Mouse (Mus musculus) heart, postnatal 4 days (tissue): Measurements from ENCODE around the gene Armcx6. TPM values are rescaled to one million over a fixed set of nuclear protein-coding genes. Genes with fewer than 3 reads are reported as not detected.
"Not testable (repeated sequence)": the region's sequence is repeated elsewhere in the genome, so short reads cannot be mapped to it uniquely, and the experiment has no call there.

Source experiments
- DNase-seq: peaks from one replicate; pipeline ENCODE4 v3.0.0; 2021
- microRNA-seq, 2 experiments: library from miRNA; unstranded; fragments of <30 nt; microRNA quantifications; one replicate each; pipeline ENCODE4 v1.2.0; 2021 to 2022
- total RNA-seq, 2 experiments: library from RNA; stranded (reverse); gene quantifications; 2 replicates each; pipeline ENCODE4 v1.2.3; 2021

Armcx6 gene
- 10 to 100 TPM in 1 of 2 experiments, 1 to 10 TPM in 1; 8.5 to 12.7 TPM for total RNA-seq

DNA sequence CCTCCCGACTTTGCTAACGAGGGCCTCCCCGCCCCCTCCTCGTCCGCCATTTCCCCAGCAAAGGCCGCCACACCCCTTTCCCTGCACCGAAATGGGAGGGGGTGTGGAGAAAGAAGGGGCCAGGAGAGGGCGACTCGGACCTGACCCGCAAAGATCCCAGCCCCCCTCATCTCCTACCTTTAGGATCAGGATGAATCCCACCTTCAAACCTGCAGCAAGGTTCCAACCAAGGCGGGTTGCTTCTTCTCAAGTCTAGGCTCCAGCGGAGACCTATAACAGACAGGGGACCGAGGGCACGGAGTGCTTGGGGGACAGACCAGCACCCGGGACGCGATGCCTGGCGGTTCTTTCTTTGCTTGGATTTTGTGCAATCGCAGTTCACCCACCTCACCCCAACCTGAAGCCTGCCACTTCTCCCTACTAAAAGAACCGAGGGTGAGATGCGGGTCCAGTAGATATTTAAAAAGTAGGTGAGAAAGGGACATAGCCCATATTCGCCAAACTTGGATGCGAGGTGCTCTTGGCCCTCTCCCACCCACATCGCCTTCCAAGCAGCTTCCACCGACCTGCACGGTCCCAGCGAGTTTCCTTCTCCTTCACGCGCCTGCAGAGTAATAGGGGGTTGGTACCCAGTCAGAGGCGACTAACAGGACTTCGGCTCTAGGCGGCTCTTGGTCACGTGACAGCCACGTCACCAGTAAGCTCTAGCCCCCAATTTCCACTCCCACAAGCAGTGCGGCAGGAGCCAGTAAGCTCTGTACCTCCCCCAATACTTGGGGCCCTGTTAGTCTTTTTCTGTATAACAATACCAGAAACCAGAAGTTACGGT is at the start of gene Armcx6:
Armcx6 (minus strand) TSS at position 654 of the 829 bp plus-strand sequence.
- DNase-seq = peak; percentile 75

- DNase-seq = no peak
Observed at GRCm38 (mm10) chrX:134787728-134788127, 36.5 kb upstream of the Armcx6 start.

- DNase-seq = not testable (repeated sequence)
Observed at GRCm38 (mm10) chrX:134763428-134764198, 12.4 kb upstream of the Armcx6 start.

DNA sequence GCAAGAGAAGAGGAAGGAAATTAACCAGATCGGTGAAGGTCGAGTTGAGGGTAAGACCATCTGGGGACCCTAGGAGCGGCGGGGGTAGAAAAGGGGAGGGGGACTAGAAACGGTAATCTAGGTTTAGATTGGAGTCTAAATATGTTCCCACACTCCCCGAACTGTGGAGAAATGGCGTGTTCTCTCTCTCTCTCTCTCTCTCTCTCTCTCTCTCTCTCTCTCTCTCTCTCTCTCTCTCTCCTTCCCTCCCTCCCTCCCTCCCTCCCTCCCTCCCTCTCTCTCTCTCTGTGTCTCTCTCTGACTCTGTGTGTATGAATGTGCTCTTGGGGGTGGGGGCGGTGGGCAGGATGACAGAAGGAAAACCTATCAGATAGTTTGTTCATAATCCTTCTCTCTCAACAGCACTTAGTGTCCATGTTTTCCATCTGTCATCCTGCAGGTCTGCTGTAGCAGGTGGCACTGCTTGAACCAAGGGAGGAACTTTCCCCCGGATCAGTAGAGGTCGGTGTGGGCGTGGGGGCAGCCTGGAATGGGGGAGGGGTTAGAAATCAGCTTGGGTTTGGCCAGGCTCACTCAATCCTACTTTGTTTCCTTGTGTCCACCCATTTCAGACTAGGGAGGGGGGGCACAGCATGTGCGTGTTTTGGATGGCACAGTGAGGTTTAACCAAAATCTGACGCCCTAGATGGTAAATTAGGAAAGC is 6.2 kb upstream of the Armcx6 start:
- peak; percentile 15 for DNase-seq

GRCm38 (mm10) chrX:134756434-134757292 is 5.4 kb upstream of the Armcx6 start, which contains the start of gene Armcx3:
TSS of gene Armcx3 (plus strand) at chrX:134756595.
- DNase-seq = peak; percentile 71

DNA sequence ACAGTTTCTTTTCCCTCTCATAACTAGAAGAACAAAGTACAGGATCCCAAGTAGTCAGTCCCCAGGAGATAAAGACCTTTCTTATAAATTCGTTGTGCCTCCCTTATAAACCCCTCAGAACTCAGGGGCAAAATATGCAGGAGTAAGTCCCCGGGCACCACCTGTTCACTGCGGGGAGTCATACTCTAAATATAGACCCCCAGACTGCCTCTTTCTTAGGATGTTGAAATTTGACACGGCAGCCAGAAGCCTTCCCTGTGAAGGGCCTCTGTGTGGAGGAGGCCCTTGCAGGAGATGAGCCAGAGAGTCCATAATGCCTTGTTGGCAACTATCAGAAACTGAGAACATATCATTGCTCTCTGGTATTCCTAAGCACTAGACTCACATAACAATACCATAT is 1.4 kb upstream of the Armcx6 start:
- no peak for DNase-seq

GRCm38 (mm10) chrX:134751910-134752309 is 693 bp upstream of the Armcx6 start:
- DNase-seq = no peak

DNA sequence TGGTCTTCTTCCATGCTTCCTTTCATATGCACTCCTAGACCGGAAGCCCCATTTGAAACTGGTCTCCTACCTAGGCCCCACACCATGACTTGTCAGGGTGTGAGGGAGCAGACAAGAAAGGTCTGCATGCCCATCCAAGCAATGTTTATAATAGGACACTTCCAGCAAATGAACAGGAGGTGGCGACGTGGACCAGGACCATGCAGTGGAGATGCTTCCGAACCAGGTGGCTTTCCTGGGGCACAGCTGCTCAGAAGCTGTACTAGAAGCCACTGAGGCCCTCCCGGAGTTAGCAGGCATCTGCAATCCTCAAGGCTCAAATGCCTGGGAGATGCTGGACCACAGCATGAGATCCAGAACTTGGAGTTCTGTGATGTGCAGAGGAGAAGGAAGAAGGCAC is 4.8 kb downstream of the Armcx6 start:
- peak; percentile 58 for DNase-seq

DNA sequence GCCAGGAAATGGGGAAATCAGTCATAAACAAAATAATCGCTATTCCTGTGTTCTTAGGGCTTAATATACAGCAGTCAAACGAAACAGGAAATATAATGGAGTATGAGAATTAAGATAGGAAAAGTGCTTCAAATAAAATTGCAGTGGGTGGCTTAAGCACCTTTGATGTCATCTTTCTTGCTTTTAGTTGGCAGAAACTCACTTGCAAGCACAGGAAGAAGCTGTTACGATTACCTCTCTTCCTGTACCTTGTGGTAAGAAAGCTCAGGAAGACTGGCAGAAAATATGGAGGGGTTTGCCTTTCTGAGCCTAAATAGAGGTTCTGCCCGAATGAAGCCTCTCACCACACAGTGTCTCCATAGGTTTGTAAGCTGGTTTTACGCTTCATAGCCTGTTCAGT is 9.4 kb downstream of the Armcx6 start:
- DNase-seq = no peak

GRCm38 (mm10) chrX:134739160-134739559 is 12.1 kb downstream of the Armcx6 start:
- DNase-seq = no peak

DNA sequence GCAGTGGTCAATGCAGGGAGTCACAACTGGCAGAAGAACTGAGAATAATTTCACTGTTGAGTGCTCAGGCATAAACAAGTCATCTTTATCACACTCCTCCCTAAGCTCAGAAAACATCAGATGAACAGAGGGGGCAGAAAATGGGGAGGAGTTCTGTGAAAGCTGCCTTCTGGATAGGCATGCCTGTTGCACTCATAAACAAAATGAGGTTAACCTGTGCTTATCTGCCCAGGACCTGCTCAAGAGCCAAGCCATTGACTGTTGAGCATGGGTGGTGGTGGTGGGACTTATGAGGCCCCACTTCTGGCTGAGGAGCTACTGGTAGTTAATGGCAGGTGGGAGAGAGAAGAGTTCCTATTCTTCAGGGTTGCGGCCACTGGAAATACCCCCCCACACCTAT is 13.4 kb downstream of the Armcx6 start:
- no peak for DNase-seq

- DNase-seq = peak; percentile 12
Observed at GRCm38 (mm10) chrX:134729778-134730177, 21.4 kb downstream of the Armcx6 start.

DNA sequence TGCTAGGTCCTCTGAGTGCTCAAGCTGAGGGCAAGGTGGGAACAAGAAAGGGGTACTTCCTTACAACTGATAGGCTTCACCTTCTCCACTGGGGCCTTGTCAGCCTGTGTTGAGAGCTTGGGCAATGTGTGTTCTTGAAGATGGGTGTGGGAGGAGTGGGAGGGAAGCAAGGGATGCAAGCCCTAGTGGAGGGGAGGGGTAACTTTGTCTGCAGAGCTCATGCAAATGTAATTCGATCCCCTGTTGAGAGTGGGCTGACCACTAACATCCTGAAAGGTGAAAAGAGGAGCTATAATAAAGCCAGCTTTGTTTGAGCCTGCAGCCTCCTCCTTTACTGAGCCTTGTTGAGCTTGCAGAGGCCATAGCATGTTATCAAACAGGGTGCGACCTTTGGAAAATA is 27.5 kb downstream of the Armcx6 start:
- DNase-seq = not testable (repeated sequence)

DNA sequence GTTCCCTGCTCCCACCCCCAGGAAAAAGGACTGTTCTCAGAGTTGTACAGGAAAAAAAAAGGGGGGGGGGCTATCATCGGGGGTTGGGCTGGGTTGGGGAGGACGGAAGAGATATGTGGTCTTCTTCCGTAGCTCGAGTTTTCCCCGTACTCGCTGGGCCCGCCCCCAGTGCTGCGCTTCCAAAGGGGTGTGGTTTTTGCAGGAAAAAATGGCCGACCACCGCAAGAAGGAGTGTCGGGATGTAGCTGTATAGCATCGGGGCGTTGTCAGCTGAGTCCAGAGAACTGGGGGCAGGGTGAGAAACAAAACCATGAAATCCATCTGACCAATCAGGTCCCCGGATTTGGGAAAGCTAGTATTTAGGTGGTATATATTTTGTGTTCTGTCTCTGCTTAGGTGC is 32.7 kb downstream of the Armcx6 start:
- peak; percentile 79 for DNase-seq

GRCm38 (mm10) chrX:134717752-134718308 is 33.4 kb downstream of the Armcx6 start, which contains the start of gene Armcx1:
TSS of gene Armcx1 (plus strand) at chrX:134717963.
- peak; percentile 61 for DNase-seq

DNA sequence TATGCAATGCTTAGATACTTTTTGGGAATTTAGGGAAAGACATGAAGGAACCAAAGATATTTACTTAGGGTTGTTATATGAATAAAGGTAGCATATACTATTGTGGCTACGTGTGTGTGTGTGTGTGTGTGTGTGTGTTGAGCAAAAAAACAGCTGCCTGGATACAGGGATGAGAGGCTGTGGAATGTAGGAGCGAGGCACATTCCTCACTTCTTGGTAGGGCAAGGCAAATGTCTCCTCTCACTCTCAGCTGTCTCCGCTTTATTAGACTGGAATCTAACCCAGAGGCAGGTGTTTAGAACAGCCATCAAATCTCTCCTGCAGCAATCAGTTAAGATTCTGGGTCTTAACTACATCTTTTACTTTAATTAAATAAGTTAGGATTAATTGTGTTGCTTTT is 34.4 kb downstream of the Armcx6 start:
- DNase-seq = no peak

Small RNAs within 50 kb of the gene (microRNA-seq; reads per million reads assigned to microRNA genes)
- 1.0 to 1.7 reads per million in 2 experiments for gene Mir7093

Other genes with a start within 250 kb of the Armcx6 start
- gene Timm8a1, start 209.6 kb downstream of the Armcx6 start, total RNA-seq = 10 to 100 TPM; 31.1 to 35.9 TPM
- under 1 TPM; 0.63 to 0.71 TPM for gene Btk, start 167.8 kb downstream of the Armcx6 start, total RNA-seq
- 100 to 1,000 TPM; 208 to 224 TPM for gene Rpl36a, start 165.8 kb downstream of the Armcx6 start, total RNA-seq
- 1 to 10 TPM; 2.3 to 3.4 TPM for gene Gla, start 150.3 kb downstream of the Armcx6 start, total RNA-seq
- 100 to 1,000 TPM; 102 to 105 TPM for gene Hnrnph2, start 150.2 kb downstream of the Armcx6 start, total RNA-seq
- gene Armcx4, start 64.9 kb downstream of the Armcx6 start, total RNA-seq = 10 to 100 TPM; 42.8 to 47.1 TPM
- gene Armcx1, start 33.5 kb downstream of the Armcx6 start, total RNA-seq = 10 to 100 TPM; 17.0 to 18.8 TPM
- gene Armcx3, start 5.2 kb upstream of the Armcx6 start, total RNA-seq = 10 to 100 TPM; 56.7 to 63.6 TPM
- gene Armcx2, start 57.8 kb upstream of the Armcx6 start, total RNA-seq = 10 to 100 TPM; 54.6 to 58.5 TPM
- under 1 TPM; 0.14 to 0.21 TPM for gene Nxf2, start 213.3 kb upstream of the Armcx6 start, total RNA-seq